Mouse (Mus musculus) CH12.LX (cell line): Measurements from ENCODE around the gene Ubxn1. TPM values are rescaled to one million over a fixed set of nuclear protein-coding genes. Genes with fewer than 3 reads are reported as not detected.

ENCODE experiments used
- DNase-seq: peaks from one replicate; pipeline ENCODE4 v3.0.0-alpha.2; 2013; ENCODE audit errors: extremely low read depth
- H3K27ac ChIP-seq: 2 replicates; pipeline ENCODE4 v1.5.1; 2012; ENCODE audit warnings: low read depth, mild to moderate bottlenecking, control low read depth, moderate library complexity; ENCODE audit not compliant: insufficient read depth
- H3K27me3 ChIP-seq: replicated peaks from 2 replicates; pipeline ENCODE3; 2012; ENCODE audit warnings: inconsistent platforms
- H3K36me3 ChIP-seq, 2 experiments: replicated peaks in 1 of 2; 2 replicates each; pipeline versions ENCODE3 to v1.6.1; 2012; ENCODE audit warnings: inconsistent platforms in 1 of 2, low read length in 1 of 2, mild to moderate bottlenecking in 1 of 2, mixed read lengths in 1 of 2, moderate library complexity in 1 of 2; ENCODE audit not compliant: control insufficient read depth in 1 of 2, insufficient read depth in 1 of 2
- H3K4me1 ChIP-seq, 2 experiments: 2 replicates each; pipeline ENCODE4 v1.6.1; 2012; ENCODE audit warnings: inconsistent platforms in 1 of 2, moderate library complexity in 1 of 2; ENCODE audit not compliant: insufficient read depth in 2 of 2, control insufficient read depth in 1 of 2
- H3K4me2 ChIP-seq: 2 replicates; pipeline ENCODE4 v1.6.1; 2012; ENCODE audit warnings: low read depth, mild to moderate bottlenecking, control low read depth; ENCODE audit not compliant: poor library complexity, insufficient read depth, severe bottlenecking
- H3K4me3 ChIP-seq, 3 experiments: fragments of 150-350 bp in 1 of 3; sonication (generic) in 1 of 3; replicated peaks in 1 of 3; 2 replicates each; pipeline versions ENCODE3 to v1.5.1; 2011 to 2012; ENCODE audit warnings: low read depth in 2 of 3, low read length in 2 of 3, mild to moderate bottlenecking in 2 of 3, moderate library complexity in 2 of 3, control low read depth in 1 of 3, improper control_type of control experiment in 1 of 3, inconsistent platforms in 1 of 3, mixed read lengths in 1 of 3; ENCODE audit not compliant: poor library complexity in 1 of 3
- H3K79me2 ChIP-seq: replicated peaks from 2 replicates; pipeline ENCODE4 v1.6.1; 2012; ENCODE audit warnings: mild to moderate bottlenecking, moderate library complexity; ENCODE audit not compliant: control insufficient read depth, poor library complexity, insufficient read depth, severe bottlenecking; ENCODE audit errors: extremely low read depth
- H3K9ac ChIP-seq: 2 replicates; pipeline ENCODE4 v1.6.1; 2012; ENCODE audit warnings: low read depth, mild to moderate bottlenecking, control low read depth, moderate library complexity; ENCODE audit not compliant: insufficient read depth
- H3K9me3 ChIP-seq: replicated peaks from 2 replicates; pipeline ENCODE3; 2012; ENCODE audit warnings: low read length, inconsistent platforms, mixed read lengths
- BHLHE40 ChIP-seq: IDR thresholded peaks from 2 replicates; pipeline ENCODE4 v1.6.1; 2011; ENCODE audit warnings: mild to moderate bottlenecking, low read depth, low read length, improper control_type of control experiment
- CHD2 ChIP-seq: IDR thresholded peaks from 2 replicates; pipeline ENCODE4 v1.6.1; 2011; ENCODE audit warnings: low read length, improper control_type of control experiment
- ELF1 ChIP-seq: IDR thresholded peaks from 2 replicates; pipeline ENCODE4 v1.6.1; 2014; ENCODE audit warnings: low read depth, mild to moderate bottlenecking, inconsistent platforms, low read length, improper control_type of control experiment
- EP300 ChIP-seq: IDR thresholded peaks from 2 replicates; pipeline ENCODE4 v1.6.1; 2011; ENCODE audit warnings: low read length, improper control_type of control experiment
- HCFC1 ChIP-seq: IDR thresholded peaks from 2 replicates; pipeline ENCODE4 v1.6.1; 2012; ENCODE audit warnings: low read depth, mild to moderate bottlenecking, inconsistent platforms, low read length, improper control_type of control experiment
- JUN ChIP-seq: IDR thresholded peaks from 2 replicates; pipeline ENCODE4 v1.6.1; 2011; ENCODE audit warnings: low read depth, mild to moderate bottlenecking, low read length, improper control_type of control experiment, moderate library complexity; ENCODE audit not compliant: insufficient read depth
- JUND ChIP-seq: conservative IDR thresholded peaks from 2 replicates; pipeline ENCODE4 v1.6.1; 2011; ENCODE audit warnings: low read depth, low read length, improper control_type of control experiment
- KAT2A ChIP-seq: IDR thresholded peaks from 2 replicates; pipeline ENCODE4 v1.6.1; 2012; ENCODE audit warnings: low read length, improper control_type of control experiment, inconsistent platforms; ENCODE audit not compliant: insufficient replicate concordance
- MAFK ChIP-seq: IDR thresholded peaks from 2 replicates; pipeline ENCODE4 v1.6.1; 2011; ENCODE audit warnings: low read length, improper control_type of control experiment; ENCODE audit not compliant: insufficient replicate concordance
- MAX ChIP-seq: IDR thresholded peaks from 2 replicates; pipeline ENCODE4 v1.6.1; 2011; ENCODE audit warnings: low read length, improper control_type of control experiment
- MAZ ChIP-seq: IDR thresholded peaks from 2 replicates; pipeline ENCODE4 v1.6.1; 2012; ENCODE audit warnings: low read depth, mild to moderate bottlenecking, inconsistent platforms, low read length, improper control_type of control experiment, moderate library complexity
- MXI1 ChIP-seq: IDR thresholded peaks from 2 replicates; pipeline ENCODE4 v1.6.1; 2011; ENCODE audit warnings: mild to moderate bottlenecking, low read depth, low read length, improper control_type of control experiment
- MYC ChIP-seq: IDR thresholded peaks from 2 replicates; pipeline ENCODE4 v1.6.1; 2011; ENCODE audit warnings: low read depth, mild to moderate bottlenecking, improper control_type of control experiment, low read length
- NELFE ChIP-seq: IDR thresholded peaks from 2 replicates; pipeline ENCODE4 v1.6.1; 2011; ENCODE audit warnings: low read depth, low read length, improper control_type of control experiment
- NRF1 ChIP-seq: IDR thresholded peaks from 2 replicates; pipeline ENCODE4 v1.6.1; 2014; ENCODE audit warnings: low read depth, mild to moderate bottlenecking, inconsistent platforms, low read length, improper control_type of control experiment, moderate library complexity
- POLR2A ChIP-seq: IDR thresholded peaks from 2 replicates; pipeline ENCODE4 v1.6.1; 2011; ENCODE audit warnings: low read depth, mild to moderate bottlenecking, improper control_type of control experiment, low read length
- RAD21 ChIP-seq: IDR thresholded peaks from 2 replicates; pipeline ENCODE4 v1.6.1; 2011; ENCODE audit warnings: low read depth, mild to moderate bottlenecking, low read length, improper control_type of control experiment, moderate library complexity
- RCOR1 ChIP-seq: conservative IDR thresholded peaks from 2 replicates; pipeline ENCODE4 v1.6.1; 2012; ENCODE audit warnings: low read depth, mild to moderate bottlenecking, inconsistent platforms, low read length, improper control_type of control experiment
- SIN3A ChIP-seq: IDR thresholded peaks from 2 replicates; pipeline ENCODE4 v1.6.1; 2012; ENCODE audit warnings: low read length, improper control_type of control experiment, inconsistent platforms
- TBP ChIP-seq: conservative IDR thresholded peaks from 2 replicates; pipeline ENCODE4 v1.6.1; 2011; ENCODE audit warnings: low read depth, low read length, improper control_type of control experiment
- TCF12 ChIP-seq: IDR thresholded peaks from 2 replicates; pipeline ENCODE4 v1.6.1; 2014; ENCODE audit warnings: low read depth, mild to moderate bottlenecking, inconsistent platforms, low read length, improper control_type of control experiment
- UBTF ChIP-seq: IDR thresholded peaks from 2 replicates; pipeline ENCODE4 v1.6.1; 2012; ENCODE audit warnings: low read depth, mild to moderate bottlenecking, inconsistent platforms, low read length, improper control_type of control experiment, moderate library complexity
- USF1 ChIP-seq: IDR thresholded peaks from 2 replicates; pipeline ENCODE4 v1.6.1; 2014; ENCODE audit warnings: low read depth, mild to moderate bottlenecking, inconsistent platforms, low read length, improper control_type of control experiment
- ZKSCAN1 ChIP-seq: IDR thresholded peaks from 2 replicates; pipeline ENCODE4 v1.6.1; 2012; ENCODE audit warnings: low read depth, inconsistent platforms, low read length, improper control_type of control experiment, borderline replicate concordance
- ZMIZ1 ChIP-seq: IDR thresholded peaks from 2 replicates; pipeline ENCODE4 v1.6.1; 2012; ENCODE audit warnings: low read depth, mild to moderate bottlenecking, inconsistent platforms, low read length, improper control_type of control experiment
- dilution Hi-C: fragments of 300-500 bp; cut with MboI; formaldehyde crosslinking; loops from 2 replicates; pipeline ENCODE4 v1.14.3; 2020; ENCODE audit warnings: low sequenced_read_pairs; ENCODE audit not compliant: extremely low pct_unique_long_range_greater_than_20kb, extremely low pct_ligation_motif_present
- in situ Hi-C: fragments of 300-500 bp; cut with MboI; formaldehyde crosslinking; loops from 3 replicates; pipeline ENCODE4 v1.14.3; 2019; ENCODE audit warnings: low sequenced_read_pairs, low pct_ligation_motif_present, low pct_unique_long_range_greater_than_20kb, mixed read lengths
- polyA plus RNA-seq: library from polyadenylated mRNA; unstranded; fragments of >175 nt; gene quantifications from 2 replicates; pipeline ENCODE4 v1.2.1, GENCODE M21; 2012; ENCODE audit warnings: low read depth; ENCODE audit not compliant: insufficient read length
- total RNA-seq, 2 experiments: library from RNA; depleted of rRNA; stranded (reverse); fragments of 300-350 nt in 1 of 2; fragments of >200 nt in 1 of 2; gene quantifications; 2 replicates each; pipeline ENCODE4 v1.2.3; 2012 to 2014

Ubxn1 gene
- total and polyA plus RNA-seq, 3 experiments, result 96.3 to 226 (median 140) TPM

DNA sequence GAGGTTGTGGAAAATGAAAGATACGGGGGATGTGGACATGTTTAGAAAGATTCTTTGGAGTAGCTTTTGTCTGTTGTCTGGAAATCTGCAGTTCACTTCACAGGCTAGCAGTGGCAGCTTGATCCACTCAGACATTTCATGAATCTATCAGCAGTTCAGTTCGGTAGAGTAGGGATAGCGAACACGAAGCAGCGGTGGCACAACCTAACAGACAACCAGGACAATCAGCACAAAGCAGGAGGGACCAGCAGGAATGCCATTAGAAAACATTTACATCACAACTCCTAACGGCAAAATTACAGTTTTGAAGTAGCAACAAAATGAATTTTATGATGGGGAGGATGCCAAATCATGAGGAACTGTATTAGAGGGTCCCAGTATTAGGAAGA, 48.4 kb downstream of the Ubxn1 start:
- peak overlapping the region; percentile 96 for H3K27ac ChIP-seq
- dilution Hi-C loops, result no loop called here

DNA sequence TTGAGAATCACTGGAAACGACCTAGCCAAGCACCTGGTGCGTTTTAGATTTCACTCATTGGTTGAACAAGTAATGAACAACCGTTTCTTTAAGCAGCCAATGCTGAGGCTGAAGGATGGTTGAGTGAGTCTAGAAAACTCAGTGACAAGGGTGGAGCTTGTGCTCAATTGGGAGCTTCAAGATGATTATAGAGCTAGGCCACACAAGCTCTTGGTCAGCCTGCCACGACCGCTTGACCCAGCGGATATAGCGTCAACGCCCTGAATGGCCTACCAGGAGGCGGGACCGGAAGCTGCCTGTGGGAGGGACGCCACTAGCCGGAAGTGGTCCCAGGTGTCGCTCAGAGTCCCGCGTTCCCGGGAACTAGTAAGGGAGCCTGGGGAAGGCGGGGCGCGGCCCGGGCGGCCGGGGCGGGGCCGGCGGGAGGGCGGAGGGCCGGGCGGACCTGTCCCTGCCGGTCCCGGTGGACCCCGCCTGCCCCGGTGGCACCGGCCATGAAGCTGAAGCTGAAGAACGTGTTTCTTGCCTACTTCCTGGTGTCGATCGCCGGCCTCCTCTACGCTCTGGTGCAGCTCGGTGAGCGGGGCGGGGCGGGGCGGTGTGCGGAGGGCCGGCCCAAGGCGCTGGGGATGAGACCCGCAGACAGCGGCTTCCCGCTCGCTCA, 48.9 kb downstream of the Ubxn1 start, which contains the start of gene B3gat3:
B3gat3 (plus strand) TSS at position 302 of the 664 bp plus-strand sequence.
- peaks cover 0 to 18% of the 10 kb centered on the region in 2 experiments; a peak in 2 of 4 replicates for H3K4me1 ChIP-seq
- in situ Hi-C loops, result no loop called here

More for the DNA sequence above, 48.4 kb downstream of the Ubxn1 start:
- DNase-seq, result no peak
- H3K4me3 ChIP-seq, result peak overlapping the region; percentile 39 to 81 (median 46)
- no peaks in the 10 kb centered on the region for H3K9me3 ChIP-seq
- H3K27me3 ChIP-seq, result no peaks in the 10 kb centered on the region
- peak; percentile 51; the same call in 1 of the 2 replicates for TF ChIP-seq SIN3A
- no peak for TF ChIP-seq RAD21
- peak overlapping the region; percentile 96 for H3K9ac ChIP-seq
- peaks cover 0 to 18% of the 10 kb centered on the region in 2 experiments; a peak in 2 of 4 replicates for H3K4me1 ChIP-seq
- H3K4me2 ChIP-seq, result peak overlapping the region; percentile 93
- in situ Hi-C loops, result no loop called here
- H3K36me3 ChIP-seq, result peaks cover 25 to 42% of the 10 kb centered on the region in 2 experiments
- H3K79me2 ChIP-seq, result peaks cover 19% of the 10 kb centered on the region

DNA sequence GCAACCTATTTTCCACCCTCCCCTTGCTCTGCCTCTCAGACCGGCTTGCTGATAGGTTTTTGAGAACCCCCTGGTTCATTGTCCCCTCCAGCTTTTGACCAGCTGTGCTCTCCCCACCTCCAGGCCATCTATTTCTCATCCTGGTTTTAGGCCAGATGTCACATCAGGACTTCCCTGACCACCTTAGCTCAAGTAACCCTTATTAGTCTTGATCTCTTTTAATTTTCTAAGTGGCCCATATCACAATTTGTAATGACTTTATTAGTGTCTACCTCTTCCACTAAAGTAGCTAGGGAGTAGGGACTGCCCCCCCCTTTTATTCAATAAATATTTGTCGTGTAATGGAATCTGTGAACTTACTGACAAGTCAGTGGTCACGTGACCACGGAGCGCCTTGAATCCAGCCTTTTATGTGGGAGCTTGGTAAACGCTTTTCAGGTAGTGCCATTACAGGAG, 49.6 kb downstream of the Ubxn1 start:
- Histone ChIP-seq H3K4me1 (peaks cover 0 to 18% of the 10 kb centered on the region in 2 experiments; a peak in 2 of 4 replicates), H3K4me2 (peak overlapping the region; percentile 74), H3K27ac (peak overlapping the region; percentile 96), H3K36me3 (peaks cover 21 to 39% of the 10 kb centered on the region in 2 experiments), H3K9me3 (no peaks in the 10 kb centered on the region), H3K79me2 (peaks cover 19% of the 10 kb centered on the region), H3K4me3 (peak overlapping the region; percentile 81 to 95 (median 94)), H3K9ac (peak overlapping the region; percentile 96), H3K27me3 (no peaks in the 10 kb centered on the region)
- peak; percentile 69 for DNase-seq
- in situ Hi-C loops (no loop called here), dilution Hi-C loops (no loop called here)
- no peak for TF ChIP-seq UBTF
- no peak for TF ChIP-seq ZMIZ1
- TF ChIP-seq USF1, result peak; percentile 92
- TF ChIP-seq MAZ, result no peak
- TF ChIP-seq BHLHE40, result peak; percentile 90
- no peak for TF ChIP-seq CHD2
- TF ChIP-seq RCOR1, result no peak
- no peak for TF ChIP-seq NRF1
- no peak; the same call in 1 of the 2 replicates for TF ChIP-seq HCFC1
- no peak for TF ChIP-seq JUN
- TF ChIP-seq MXI1, result no peak; the same call in 1 of the 2 replicates
- TF ChIP-seq EP300, result no peak
- TF ChIP-seq MAX, result peak; percentile 69
- TF ChIP-seq ELF1, result no peak
- peak; percentile 69 for TF ChIP-seq SIN3A

More for the DNA sequence above, 48.9 kb downstream of the Ubxn1 start, which contains the start of gene B3gat3:
- Histone ChIP-seq H3K36me3 (peaks cover 21 to 39% of the 10 kb centered on the region in 2 experiments), H3K9ac (peak within 1 kb of the TSS; percentile 96), H3K4me2 (peak within 1 kb of the TSS; percentile 93), H3K79me2 (peaks cover 19% of the 10 kb centered on the region), H3K9me3 (no peaks in the 10 kb centered on the region), H3K27ac (peak within 1 kb of the TSS; percentile 96), H3K27me3 (no peaks in the 10 kb centered on the region), H3K4me3 (peak within 1 kb of the TSS; percentile 81 to 95 (median 94))
- no peak for TF ChIP-seq JUN
- TF ChIP-seq POLR2A, result peak; percentile 94
- peak; percentile 85 for TF ChIP-seq ELF1
- peak; percentile 45; the same call in 1 of the 2 replicates for TF ChIP-seq KAT2A
- peak; percentile 78 for TF ChIP-seq HCFC1
- TF ChIP-seq MYC, result no peak; the same call in 1 of the 2 replicates
- TF ChIP-seq TBP, result peak; percentile 54; the same call in 1 of the 2 replicates
- TF ChIP-seq NELFE, result peak; percentile 81; the same call in 1 of the 2 replicates
- TF ChIP-seq ZKSCAN1, result no peak
- TF ChIP-seq TCF12, result 0 out of 2 replicates have a peak, but pooled peaks have one; percentile 40
- TF ChIP-seq MXI1, result peak; percentile 67
- peak; percentile 1; the same call in 1 of the 2 replicates for TF ChIP-seq SIN3A
- TF ChIP-seq RCOR1, result no peak
- TF ChIP-seq MAFK, result no peak
- 0 out of 2 replicates have a peak, but pooled peaks have one; percentile 24 for TF ChIP-seq UBTF
- TF ChIP-seq JUND, result no peak
- DNase-seq, result peak; percentile 89
- dilution Hi-C loops, result no loop called here
